Mouse (Mus musculus) midbrain, postnatal 0 days (tissue): ENCODE measurements around the gene Hgf. TPM values are rescaled to one million over a fixed set of nuclear protein-coding genes. Genes with fewer than 3 reads are reported as not detected.
A peak's percentile ranks its signal among the peaks of the same experiment; 100 is the strongest.

Experiments
- ATAC-seq: fragments of 200-750 bp; cut with Nextera tagmentation; 2 replicates; pipeline ENCODE4 v1.8.0; 2017; ENCODE audit warnings: moderate number of reproducible peaks, mild to moderate bottlenecking, moderate TSS enrichment, moderate library complexity; ENCODE audit not compliant: low FRiP score
- DNase-seq: peaks from one replicate; pipeline ENCODE4 v3.0.0-alpha.2; 2015; ENCODE audit warnings: low spot score
- H3K27ac ChIP-seq: fragments of 300-500 bp; sonication (generic); 2 replicates; pipeline ENCODE4 v1.5.1; 2014; ENCODE audit warnings: low read depth, mild to moderate bottlenecking, low read length, mixed read lengths
- H3K27me3 ChIP-seq: fragments of 300-500 bp; sonication (generic); 2 replicates; pipeline ENCODE4 v1.6.1; 2014; ENCODE audit warnings: low read length, control low read depth, mixed read lengths; ENCODE audit not compliant: insufficient read depth
- H3K36me3 ChIP-seq: fragments of 300-500 bp; sonication (generic); 2 replicates; pipeline ENCODE4 v1.6.1; 2014; ENCODE audit warnings: low read length, control low read depth, mixed read lengths; ENCODE audit not compliant: insufficient read depth
- H3K4me1 ChIP-seq: fragments of 300-500 bp; sonication (generic); 2 replicates; pipeline ENCODE4 v1.6.1; 2014; ENCODE audit warnings: mild to moderate bottlenecking, control low read depth, antibody characterized with exemption, low read length, mixed read lengths; ENCODE audit not compliant: insufficient read depth
- H3K4me2 ChIP-seq: fragments of 300-500 bp; sonication (generic); 2 replicates; pipeline ENCODE4 v1.6.1; 2014; ENCODE audit warnings: low read depth, mild to moderate bottlenecking, low read length, mixed read lengths; ENCODE audit not compliant: poor library complexity, severe bottlenecking
- H3K4me3 ChIP-seq: fragments of 300-500 bp; sonication (generic); 2 replicates; pipeline ENCODE4 v1.5.1; 2014; ENCODE audit warnings: low read depth, mild to moderate bottlenecking, low read length, moderate library complexity
- H3K9ac ChIP-seq: fragments of 300-500 bp; sonication (generic); replicated peaks from 2 replicates; pipeline ENCODE4 v1.6.1; 2014; ENCODE audit warnings: mild to moderate bottlenecking, low read length, moderate library complexity, mixed read lengths; ENCODE audit not compliant: poor library complexity, severe bottlenecking
- H3K9me3 ChIP-seq: fragments of 300-500 bp; sonication (generic); 2 replicates; pipeline ENCODE4 v1.6.1; 2016; ENCODE audit warnings: low read length, control low read depth
- CTCF ChIP-seq: IDR thresholded peaks from 2 replicates; pipeline ENCODE4 v1.5.1; 2016; ENCODE audit warnings: antibody characterized with exemption, mild to moderate bottlenecking
- WGBS: fragments of 180-500 bp; shearing (Covaris S2); extraction: QIAGEN DNeasy Blood & Tissue Kit; methylation state at CpG from one replicate; pipeline ENCODE4 v1.1.7; 2014; 5-methylcytosine and 5-hydroxymethylcytosine counted together
- polyA plus RNA-seq: library from polyadenylated mRNA; unstranded; fragments of >200 nt; fragmentation: Nextera tagmentation; extraction: Ambion mirVana; gene quantifications from 2 replicates; pipeline ENCODE4 v1.2.1, GENCODE M21; 2015
- total RNA-seq: library from RNA; depleted of rRNA; stranded (reverse); fragments of >200 nt; gene quantifications from 2 replicates; pipeline ENCODE4 v1.2.3, GENCODE M21; 2014

The Hgf gene
- total and polyA plus RNA-seq, 2 experiments from 2014 or later: 0.57 to 1.8 TPM

DNA sequence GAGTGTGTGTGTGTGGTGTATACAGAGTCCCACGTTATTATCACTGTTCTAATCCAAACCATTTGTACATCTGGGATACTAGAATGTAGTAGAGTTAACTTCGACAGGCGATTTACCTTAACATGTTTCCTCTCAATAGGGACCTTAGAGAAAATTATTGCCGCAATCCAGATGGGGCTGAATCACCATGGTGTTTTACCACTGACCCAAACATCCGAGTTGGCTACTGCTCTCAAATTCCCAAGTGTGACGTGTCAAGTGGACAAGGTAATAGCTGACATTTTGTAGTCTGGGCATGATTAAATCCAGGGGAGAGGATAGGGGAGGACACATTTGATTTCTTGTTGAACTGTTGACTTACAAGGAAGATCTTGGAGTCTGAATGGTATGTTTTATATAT lies 44.7 kb downstream of the Hgf start:
- TF ChIP-seq CTCF: no peak
- Histone ChIP-seq H3K9me3 (no peaks in the 10 kb centered on the region), H3K9ac (no peak overlapping the region), H3K4me2 (no peak overlapping the region), H3K4me1 (no peaks in the 10 kb centered on the region), H3K27me3 (no peaks in the 10 kb centered on the region), H3K4me3 (no peak overlapping the region), H3K36me3 (no peaks in the 10 kb centered on the region), H3K27ac (no peak overlapping the region)
- no peak for DNase-seq
- 81% methylated on average over 6 of the region's 6 CpGs for WGBS
- no peak for ATAC-seq

GRCm38 (mm10) chr5:16601463-16601862 lies 48.2 kb downstream of the Hgf start:
- H3K9ac ChIP-seq: no peak overlapping the region
- H3K4me3 ChIP-seq: no peak overlapping the region
- H3K27ac ChIP-seq: no peak overlapping the region
- WGBS: 93% methylated on average over 1 of the region's 1 CpGs
- no peaks in the 10 kb centered on the region for H3K27me3 ChIP-seq
- ATAC-seq: no peak
- TF ChIP-seq CTCF: no peak
- no peak overlapping the region for H3K4me2 ChIP-seq
- H3K9me3 ChIP-seq: no peaks in the 10 kb centered on the region
- H3K36me3 ChIP-seq: no peaks in the 10 kb centered on the region
- DNase-seq: no peak
- H3K4me1 ChIP-seq: no peaks in the 10 kb centered on the region

- Histone ChIP-seq H3K4me2 (no peak overlapping the region), H3K9me3 (no peaks in the 10 kb centered on the region), H3K4me3 (no peak overlapping the region), H3K27ac (no peak overlapping the region), H3K9ac (no peak overlapping the region), H3K4me1 (no peaks in the 10 kb centered on the region), H3K27me3 (no peaks in the 10 kb centered on the region), H3K36me3 (no peaks in the 10 kb centered on the region)
- ATAC-seq (no peak), DNase-seq (no peak)
- whole genome bisulfite sequencing: 61% methylated on average over 1 of the region's 1 CpGs
- TF ChIP-seq CTCF: no peak
Observed at GRCm38 (mm10) chr5:16632996-16633395, 79.7 kb downstream of the Hgf start.

DNA sequence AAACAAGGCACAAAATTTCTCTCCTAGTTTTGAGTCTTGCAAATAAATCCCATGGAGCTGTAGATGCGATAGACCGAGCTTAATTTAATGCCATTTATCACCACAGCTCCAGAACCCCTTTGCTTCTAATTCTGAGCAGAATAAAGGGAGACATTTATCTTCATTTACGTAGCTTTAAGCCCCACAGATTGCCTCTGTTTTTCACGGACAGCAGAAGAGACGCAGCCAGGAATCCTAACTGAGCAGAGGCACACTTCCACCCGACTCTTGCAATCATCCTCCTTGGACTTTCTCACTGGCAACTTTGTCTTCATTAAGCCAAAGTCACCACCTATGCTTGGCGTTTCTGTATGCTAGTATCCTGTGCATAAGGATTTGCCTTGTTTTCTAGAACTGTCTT lies 93.1 kb downstream of the Hgf start:
- 62% methylated on average over 7 of the region's 7 CpGs for WGBS
- no peak overlapping the region for H3K9ac ChIP-seq
- H3K27me3 ChIP-seq: no peaks in the 10 kb centered on the region
- H3K36me3 ChIP-seq: no peaks in the 10 kb centered on the region
- ATAC-seq: no peak
- H3K4me2 ChIP-seq: no peak overlapping the region
- no peak overlapping the region for H3K27ac ChIP-seq
- no peaks in the 10 kb centered on the region for H3K9me3 ChIP-seq
- H3K4me1 ChIP-seq: no peaks in the 10 kb centered on the region
- TF ChIP-seq CTCF: no peak
- no peak overlapping the region for H3K4me3 ChIP-seq
- peak; percentile 3 for DNase-seq

- no peak for DNase-seq
- Histone ChIP-seq H3K4me3 (no peak overlapping the region), H3K27ac (no peak overlapping the region), H3K4me1 (no peaks in the 10 kb centered on the region), H3K36me3 (no peaks in the 10 kb centered on the region), H3K4me2 (no peak overlapping the region), H3K9ac (no peak overlapping the region), H3K27me3 (no peaks in the 10 kb centered on the region), H3K9me3 (no peaks in the 10 kb centered on the region)
- no peak for TF ChIP-seq CTCF
- no peak for ATAC-seq
Observed at GRCm38 (mm10) chr5:16647701-16648100, 94.4 kb downstream of the Hgf start.

- no peak for TF ChIP-seq CTCF
Observed at GRCm38 (mm10) chr5:16650240-16650639, 96.9 kb downstream of the Hgf start.

More at GRCm38 (mm10) chr5:16650240-16650639, 96.9 kb downstream of the Hgf start:
- WGBS: 89% methylated on average over 1 of the region's 1 CpGs
- no peak for ATAC-seq
- no peaks in the 10 kb centered on the region for H3K4me1 ChIP-seq
- no peak overlapping the region for H3K9ac ChIP-seq
- no peaks in the 10 kb centered on the region for H3K9me3 ChIP-seq
- no peak for DNase-seq
- no peaks in the 10 kb centered on the region for H3K36me3 ChIP-seq
- no peak overlapping the region for H3K4me3 ChIP-seq
- no peaks in the 10 kb centered on the region for H3K27me3 ChIP-seq
- no peak overlapping the region for H3K27ac ChIP-seq
- no peak overlapping the region for H3K4me2 ChIP-seq
